In genomic region chr6:140611282-140611681, GRCm38 (mm10) we compare ENCODE assay signal across 24 mouse cellular contexts. TPM values are rescaled to one million over a fixed set of nuclear protein-coding genes. Genes with fewer than 3 reads are reported as not detected.
DNase-seq lines count a peak whose midpoint lies in the region; ATAC-seq and TF ChIP-seq lines count a peak whose summit lies in the region.
"Had no signal": no experiment of that assay in that cellular context is flagged by ENCODE, and none has a peak within 500 bp of the region (broad histone marks: within the 10 kb centered on the region; RNA-seq: fewer than 3 reads in every experiment).

No protein-coding gene starts in this region.

- TF ChIP-seq POLR2A in heart, adult 2 months (IDR thresholded peaks at IDR 0.05; ENCODE audit: insufficient read depth, low read depth, low read length) = no peak

- H3K36me3 ChIP-seq in heart, adult 2 months (ENCODE audit: control insufficient read depth, insufficient read depth, low read length) = no peaks in the 10 kb centered on the region
- H3K36me3 ChIP-seq in limb, embryonic 13.5 days = peaks cover 5% of the 10 kb centered on the region
- H3K36me3 ChIP-seq in limb, embryonic 10.5 days = no peaks in the 10 kb centered on the region
- H3K36me3 ChIP-seq in embryonic facial prominence, embryonic 14.5 days (ENCODE audit: control insufficient read depth, insufficient read depth, low read length) = no peaks in the 10 kb centered on the region
- H3K36me3 ChIP-seq: forebrain, embryonic 15.5 days; midbrain, embryonic 10.5 days had no signal

- TF ChIP-seq CTCF in heart, adult 2 months (IDR thresholded peaks at IDR 0.05) = no peak

- H3K4me1 ChIP-seq in heart, adult 2 months (ENCODE audit: control insufficient read depth, insufficient read depth, low read length) = no peaks in the 10 kb centered on the region
- peaks cover 7% of the 10 kb centered on the region for H3K4me1 ChIP-seq in limb, embryonic 13.5 days
- no peaks in the 10 kb centered on the region for H3K4me1 ChIP-seq in limb, embryonic 10.5 days
- peaks cover 6% of the 10 kb centered on the region for H3K4me1 ChIP-seq in embryonic facial prominence, embryonic 14.5 days (ENCODE audit: control insufficient read depth, insufficient read depth, low read length)
- H3K4me1 ChIP-seq: forebrain, embryonic 15.5 days had no signal

- no peaks in the 10 kb centered on the region for H3K27me3 ChIP-seq in heart, adult 2 months (ENCODE audit: control insufficient read depth, insufficient read depth, low read length)
- no peaks in the 10 kb centered on the region for H3K27me3 ChIP-seq in limb, embryonic 13.5 days
- no peaks in the 10 kb centered on the region for H3K27me3 ChIP-seq in limb, embryonic 10.5 days (ENCODE audit: low read depth, poor library complexity, severe bottlenecking)
- H3K27me3 ChIP-seq in embryonic facial prominence, embryonic 14.5 days (replicated peaks; ENCODE audit: control insufficient read depth, insufficient read depth, low read length) = no peaks in the 10 kb centered on the region
- H3K27me3 ChIP-seq: forebrain, embryonic 15.5 days had no signal

- no peak for ATAC-seq in limb, embryonic 13.5 days (ENCODE audit: low FRiP score, low read depth)
- ATAC-seq in embryonic facial prominence, embryonic 14.5 days (ENCODE audit: low read depth) = no peak
- ATAC-seq: CD4-positive, CD25-positive, alpha-beta regulatory T cell, adult 4 months; forebrain, embryonic 15.5 days; intestine, postnatal 0 days; midbrain, embryonic 16.5 days had no signal

- intact Hi-C loops in heart, adult 2 months (cut with DNase I) = no loop called here

- H3K27ac ChIP-seq in heart, adult 2 months = peak overlapping the region; percentile 2; the same call in 1 of the 2 replicates
- H3K27ac ChIP-seq in limb, embryonic 13.5 days = peak overlapping the region; percentile 81
- H3K27ac ChIP-seq in limb, embryonic 10.5 days = no peak overlapping the region
- H3K27ac ChIP-seq in embryonic facial prominence, embryonic 14.5 days (replicated peaks; ENCODE audit: low read depth, low read length) = peak overlapping the region; percentile 78
- H3K27ac ChIP-seq: forebrain, embryonic 15.5 days; hindbrain, embryonic 14.5 days; left cerebral cortex, adult 2 months; liver, embryonic 14.5 days; midbrain, embryonic 10.5 days had no signal

- DNase-seq in heart, adult 2 months = no peak
- DNase-seq in heart, adult 8-10 months (ENCODE audit: low spot score) = no peak
- DNase-seq in limb, embryonic 10.5 days (ENCODE audit: low spot score) = no peak
- DNase-seq in embryonic facial prominence, embryonic 14.5 days (ENCODE audit: low spot score) = peak; percentile 77
- no peak for DNase-seq in adrenal gland, postnatal 14 days
- DNase-seq in frontal cortex, postnatal 36 days (ENCODE audit: low spot score in 2 of 2) = no peak
- DNase-seq: adrenal gland, postnatal 10 days; cerebellum, adult 11-12 months; cerebellum, adult 9-11 months; embryo, embryonic 11 days; heart, adult 11 months; liver; lung, adult 2 months; spleen, adult 18-20 months; thymus, postnatal 14 days had no signal

- no peak overlapping the region for H3K4me3 ChIP-seq in heart, adult 2 months
- H3K4me3 ChIP-seq in limb, embryonic 13.5 days = no peak overlapping the region
- H3K4me3 ChIP-seq in limb, embryonic 10.5 days = no peak overlapping the region
- no peak overlapping the region for H3K4me3 ChIP-seq in embryonic facial prominence, embryonic 14.5 days (ENCODE audit: low read depth, low read length)
- H3K4me3 ChIP-seq: forebrain, embryonic 15.5 days; left cerebral cortex, adult 2 months; midbrain, embryonic 10.5 days had no signal

- no peak for TF ChIP-seq EP300 in heart, adult 2 months (IDR thresholded peaks at IDR 0.05; ENCODE audit: insufficient read depth, low read depth, low read length)

- WGBS in heart, adult 2 months = 43% methylated on average over 4 of the region's 4 CpGs
- WGBS in limb, embryonic 13.5 days = 58% methylated on average over 4 of the region's 4 CpGs
- WGBS in limb, embryonic 10.5 days = 90% methylated on average over 4 of the region's 4 CpGs
- 45% methylated on average over 4 of the region's 4 CpGs for WGBS in embryonic facial prominence, embryonic 14.5 days

- no peaks in the 10 kb centered on the region for H3K79me2 ChIP-seq in heart, adult 2 months (replicated peaks; ENCODE audit: control insufficient read depth, insufficient read depth, low read length)

- no peaks in the 10 kb centered on the region for H3K9me3 ChIP-seq in limb, embryonic 13.5 days
- H3K9me3 ChIP-seq in limb, embryonic 10.5 days (replicated peaks) = no peaks in the 10 kb centered on the region
- no peaks in the 10 kb centered on the region for H3K9me3 ChIP-seq in embryonic facial prominence, embryonic 14.5 days (ENCODE audit: control insufficient read depth, low read length)
- H3K9me3 ChIP-seq: forebrain, embryonic 15.5 days; midbrain, embryonic 10.5 days had no signal

- H3K9ac ChIP-seq in heart, adult 2 months (ENCODE audit: low read depth, low read length) = no peak overlapping the region
- H3K9ac ChIP-seq in limb, embryonic 13.5 days = no peak overlapping the region
- 0 out of 2 replicates have a peak overlapping the region, but pooled peaks have one; percentile 9 for H3K9ac ChIP-seq in embryonic facial prominence, embryonic 14.5 days (ENCODE audit: low read depth, low read length)
- H3K9ac ChIP-seq: forebrain, embryonic 15.5 days; hindbrain, embryonic 14.5 days; liver, embryonic 14.5 days had no signal

- H3K4me2 ChIP-seq in limb, embryonic 13.5 days (replicated peaks) = no peak overlapping the region
- no peak overlapping the region for H3K4me2 ChIP-seq in embryonic facial prominence, embryonic 14.5 days (ENCODE audit: low read depth, low read length)
- H3K4me2 ChIP-seq: forebrain, embryonic 15.5 days; hindbrain, embryonic 14.5 days had no signal

RNA-seq across cellular contexts. Expression of gene Aebp2, which starts 11.2 kb away (rescaled TPM):
- total RNA-seq in heart, adult 2 months (2021) = 10 to 100 TPM; 35.3 to 37.5 TPM
- 15.0 and 22.5 TPM in 2 replicates for polyA plus RNA-seq in heart, adult 2 months (2012; rRNA removed)
- 10 to 100 TPM; 32.8 to 40.1 (median 34.9) TPM for total RNA-seq in heart, adult 8-10 months (2022)
- 17.7 and 18.0 TPM in 2 replicates for polyA plus RNA-seq in limb, embryonic 13.5 days (2015; fragmentation: Nextera tagmentation; extraction: Ambion mirVana)
- 9.1 and 9.2 TPM in 2 replicates for polyA plus RNA-seq in limb, embryonic 10.5 days (2016; fragmentation: Nextera tagmentation; extraction: Ambion mirVana)
- 18.1 and 18.7 TPM in 2 replicates for polyA plus RNA-seq in embryonic facial prominence, embryonic 14.5 days (2014; fragmentation: Nextera tagmentation; extraction: Ambion mirVana)
- 52.3 and 52.8 TPM in 2 replicates for total RNA-seq in adrenal gland, postnatal 14 days (2021)
